Mouse (Mus musculus) natural killer cell, adult 2 months (primary cell): Measurements from ENCODE around the gene Cntrob.

ENCODE experiments used
- DNase-seq, 2 experiments: peaks; one replicate each; pipeline ENCODE4 v3.0.0; 2022; ENCODE audit warnings: low spot score in 2 of 2

The Cntrob gene

GRCm38 (mm10) chr11:69323667-69324111, at the start of gene Cntrob, which contains the start of gene Trappc1:
TSS of gene Cntrob (minus strand) at chr11:69323775.
TSS of gene Trappc1 (plus strand) at chr11:69323980.
- peak; percentile 99 for DNase-seq

- DNase-seq: peak; percentile 37 to 49
Measured at GRCm38 (mm10) chr11:69372780-69373170, 49.2 kb upstream of the Cntrob start.

GRCm38 (mm10) chr11:69372056-69372779, 48.6 kb upstream of the Cntrob start:
- no peak for DNase-seq

- no peak for DNase-seq
Measured at GRCm38 (mm10) chr11:69371601-69372000, 48.0 kb upstream of the Cntrob start.

GRCm38 (mm10) chr11:69370817-69371215, 47.2 kb upstream of the Cntrob start:
- DNase-seq: no peak

GRCm38 (mm10) chr11:69369990-69370816, 46.6 kb upstream of the Cntrob start:
- no peak for DNase-seq

GRCm38 (mm10) chr11:69369215-69369989, 45.8 kb upstream of the Cntrob start, which contains the start of gene Chd3:
TSS of gene Chd3 (minus strand) at chr11:69369406.
- no peak for DNase-seq

GRCm38 (mm10) chr11:69368356-69369214, 45.0 kb upstream of the Cntrob start:
- peak; percentile 50 to 61 for DNase-seq

- peak; percentile 79 to 86 for DNase-seq
Measured at GRCm38 (mm10) chr11:69367616-69368355, 44.2 kb upstream of the Cntrob start.

- peak; percentile 19 to 35 for DNase-seq
Measured at GRCm38 (mm10) chr11:69366855-69367615, 43.5 kb upstream of the Cntrob start.

GRCm38 (mm10) chr11:69366157-69366854, 42.7 kb upstream of the Cntrob start:
- DNase-seq: peak; percentile 83 to 84

GRCm38 (mm10) chr11:69365722-69366121, 42.1 kb upstream of the Cntrob start:
- DNase-seq: no peak

- no peak for DNase-seq
Measured at GRCm38 (mm10) chr11:69364910-69365309, 41.3 kb upstream of the Cntrob start.

GRCm38 (mm10) chr11:69364376-69364775, 40.8 kb upstream of the Cntrob start:
- DNase-seq: no peak

- no peak for DNase-seq
Measured at GRCm38 (mm10) chr11:69362479-69362878, 38.9 kb upstream of the Cntrob start.

GRCm38 (mm10) chr11:69362021-69362420, 38.4 kb upstream of the Cntrob start:
- no peak for DNase-seq

- DNase-seq: no peak
Measured at GRCm38 (mm10) chr11:69357690-69358089, 34.1 kb upstream of the Cntrob start.

GRCm38 (mm10) chr11:69356544-69356943, 33.0 kb upstream of the Cntrob start:
- DNase-seq: no peak

GRCm38 (mm10) chr11:69346441-69346840, 22.9 kb upstream of the Cntrob start:
- DNase-seq: no peak
